Mouse (Mus musculus) neural tube, embryonic 10.5 days (tissue): Measurements from ENCODE around the gene Bicdl1.

Experiments used
- DNase-seq: peaks from one replicate; pipeline ENCODE4 v3.0.0-alpha.2; 2017; ENCODE audit warnings: low spot score; ENCODE audit errors: extremely low spot score

Bicdl1 gene

GRCm38 (mm10) chr5:115726581-115726980 lies 4.8 kb downstream of the Bicdl1 start:
- no peak for DNase-seq

DNA sequence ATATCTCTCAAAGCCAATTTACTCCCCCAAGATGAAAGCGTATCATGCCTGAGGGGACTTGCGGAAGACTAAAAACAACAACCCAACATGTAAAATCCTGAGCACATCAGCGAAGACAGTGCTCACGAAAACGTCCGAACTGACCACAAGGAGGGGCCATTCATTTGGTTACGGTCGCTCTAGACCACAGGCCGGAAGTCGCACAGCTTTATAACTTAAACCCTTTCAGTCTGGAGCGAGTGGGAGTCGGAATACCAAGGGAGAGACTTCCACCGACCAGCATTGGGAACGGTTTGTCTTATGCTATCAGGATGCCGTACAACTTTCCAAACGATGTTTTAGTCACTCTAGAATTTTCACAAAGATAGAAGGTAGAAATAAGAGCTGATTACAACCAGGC lies 5.4 kb downstream of the Bicdl1 start:
- DNase-seq, result no peak

GRCm38 (mm10) chr5:115724422-115724821 lies 7.0 kb downstream of the Bicdl1 start:
- DNase-seq, result no peak

DNA sequence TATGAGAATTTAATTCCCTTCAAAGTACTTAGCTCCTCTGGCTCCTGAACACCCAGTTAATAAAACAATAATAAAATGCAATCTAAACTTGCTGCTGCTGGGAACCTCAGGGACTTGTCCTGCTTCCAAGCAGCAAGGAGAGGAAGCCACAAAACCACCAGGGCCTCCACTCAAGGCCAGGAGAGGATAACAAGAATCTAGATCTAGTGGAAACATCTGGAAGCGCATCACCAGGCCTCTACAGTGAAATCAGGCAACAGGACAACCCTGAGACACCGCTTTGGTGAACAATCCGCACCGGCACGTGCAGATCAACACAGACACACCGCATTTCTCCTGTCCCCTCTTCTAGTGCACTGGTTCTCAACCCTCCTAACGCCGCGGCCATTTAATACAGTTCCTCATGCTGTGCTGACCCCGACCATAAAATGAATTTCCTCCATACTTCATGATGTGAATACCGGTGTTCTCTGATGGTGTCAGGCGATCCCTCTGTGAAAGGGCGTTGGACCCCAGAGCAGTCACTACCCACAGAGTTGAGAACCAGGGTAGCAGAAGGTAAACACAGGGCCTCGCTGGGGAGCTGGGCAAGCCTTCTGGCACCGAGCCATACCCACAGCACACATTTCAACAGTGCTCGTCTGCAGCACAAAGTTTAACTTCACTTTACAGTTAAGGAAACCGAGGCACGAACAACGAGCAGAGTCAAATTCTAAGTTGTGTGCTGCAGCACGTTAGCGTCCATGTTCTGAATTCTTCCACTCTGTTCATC lies 9.0 kb downstream of the Bicdl1 start:
- no peak for DNase-seq

- DNase-seq, result no peak
Observed at GRCm38 (mm10) chr5:115720761-115721160, 10.7 kb downstream of the Bicdl1 start.

DNA sequence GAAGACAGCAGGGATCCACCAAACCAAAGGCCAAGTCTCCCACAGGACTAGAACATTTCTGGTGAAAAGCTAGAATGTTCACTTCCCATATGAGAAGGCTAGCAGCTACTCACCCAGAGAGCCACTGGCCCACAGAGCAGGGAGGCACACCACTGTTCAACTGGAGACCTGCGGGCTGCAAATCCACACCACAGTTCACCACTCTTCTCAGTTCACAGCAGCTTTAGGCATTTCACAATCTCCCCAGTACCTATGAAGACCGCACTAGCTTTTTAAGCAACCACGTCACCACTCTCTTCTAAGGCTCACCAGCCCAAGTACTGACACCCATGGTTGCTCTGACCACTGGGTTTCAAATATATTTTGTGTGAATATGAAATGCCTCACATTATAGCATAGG lies 13.7 kb downstream of the Bicdl1 start:
- DNase-seq, result no peak

DNA sequence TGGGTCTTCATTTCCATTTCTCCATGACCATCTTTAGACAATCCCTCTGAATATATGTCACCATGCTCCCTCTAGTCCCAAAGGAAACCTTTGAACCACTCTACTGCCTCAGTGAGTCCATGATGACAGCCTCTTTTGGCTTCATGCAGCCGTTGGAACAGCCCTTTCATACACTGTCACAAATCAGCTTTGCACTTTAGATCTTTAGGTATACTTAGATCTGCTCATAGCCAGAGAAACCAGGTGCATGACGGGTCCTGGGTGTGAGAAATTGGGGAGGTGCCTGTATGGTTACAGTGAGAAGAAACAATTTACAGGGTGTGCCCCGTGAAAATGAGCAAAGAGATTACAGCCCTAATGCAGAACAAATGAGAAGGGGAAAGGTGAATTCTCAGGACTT lies 14.3 kb downstream of the Bicdl1 start:
- no peak for DNase-seq

DNA sequence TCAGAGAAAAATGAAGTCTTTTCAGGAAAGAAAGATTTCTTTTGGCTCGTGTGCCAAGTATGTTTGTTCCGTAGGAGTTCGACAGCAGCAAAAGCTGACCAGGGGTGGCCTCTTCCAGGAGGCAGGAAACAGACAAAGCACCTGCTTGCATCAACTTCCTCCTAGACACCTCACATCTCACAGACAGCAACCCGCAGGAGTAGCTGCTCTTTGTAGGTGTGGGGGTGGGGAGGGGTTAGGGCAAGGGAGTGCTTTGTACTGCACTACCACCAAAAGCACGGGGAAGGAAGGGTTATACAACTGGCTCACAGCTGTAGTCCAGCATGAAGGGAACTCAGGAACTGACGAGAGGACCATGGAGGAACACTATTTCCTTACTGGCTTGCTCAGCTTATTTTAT lies 15.0 kb downstream of the Bicdl1 start:
- no peak for DNase-seq

- no peak for DNase-seq
Observed at GRCm38 (mm10) chr5:115714761-115715160, 16.7 kb downstream of the Bicdl1 start.

DNA sequence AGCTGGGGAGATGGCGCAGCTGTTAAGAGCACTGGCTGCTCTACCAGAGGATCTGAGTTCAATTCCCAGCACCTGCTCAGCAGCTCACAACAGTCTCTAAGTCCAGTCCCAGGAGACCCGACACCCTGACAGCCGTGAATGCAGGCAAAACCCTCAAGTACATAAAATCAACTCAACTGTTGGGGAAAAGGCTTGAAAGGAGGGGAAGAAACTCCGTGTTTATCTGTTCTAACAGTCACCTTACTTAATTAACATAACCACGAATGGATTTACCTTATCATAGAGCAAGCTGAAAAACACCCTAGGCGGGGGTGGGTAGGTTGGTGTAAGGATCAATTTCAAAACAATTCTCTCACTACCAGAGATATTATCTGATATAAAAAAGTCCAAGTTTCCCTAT lies 18.9 kb downstream of the Bicdl1 start:
- DNase-seq, result no peak

DNA sequence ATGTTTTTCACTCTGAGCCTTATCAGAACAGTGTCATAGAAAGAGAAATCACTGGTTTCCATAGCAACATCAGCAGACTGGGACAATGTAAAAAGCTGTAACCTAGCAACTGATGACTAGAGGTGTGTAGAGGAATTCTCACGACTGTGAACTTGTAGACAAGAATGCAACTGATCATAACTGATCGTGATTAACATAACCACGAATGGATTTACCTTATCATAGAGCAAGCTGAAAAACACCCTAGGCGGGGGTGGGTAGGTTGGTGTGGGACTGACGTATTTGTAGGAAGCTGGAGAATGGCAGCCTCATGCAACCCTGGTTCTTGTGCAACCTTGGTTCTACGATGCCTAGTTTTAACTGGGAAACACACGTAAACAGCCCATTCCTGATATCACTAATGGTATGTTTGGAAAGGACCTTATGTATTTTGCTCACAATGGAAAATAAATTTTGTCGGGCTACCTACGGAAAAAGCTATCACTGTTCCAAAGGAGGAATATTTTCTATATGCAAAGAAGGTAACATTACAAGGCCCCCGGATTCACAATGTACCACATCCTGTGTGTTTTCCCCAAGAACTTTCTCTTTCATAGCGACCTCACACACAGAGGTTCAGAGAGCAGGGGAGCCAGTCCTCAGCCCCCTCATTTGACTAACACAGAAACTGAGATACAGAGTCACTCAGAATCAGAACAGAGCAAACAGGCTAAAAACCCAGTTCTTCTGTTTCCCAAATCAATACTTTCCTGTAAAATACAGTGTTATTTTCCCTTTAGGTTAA lies 19.6 kb downstream of the Bicdl1 start:
- DNase-seq, result no peak

- no peak for DNase-seq
Observed at GRCm38 (mm10) chr5:115710171-115710570, 21.2 kb downstream of the Bicdl1 start.

GRCm38 (mm10) chr5:115708930-115709329 lies 22.5 kb downstream of the Bicdl1 start:
- DNase-seq, result no peak

DNA sequence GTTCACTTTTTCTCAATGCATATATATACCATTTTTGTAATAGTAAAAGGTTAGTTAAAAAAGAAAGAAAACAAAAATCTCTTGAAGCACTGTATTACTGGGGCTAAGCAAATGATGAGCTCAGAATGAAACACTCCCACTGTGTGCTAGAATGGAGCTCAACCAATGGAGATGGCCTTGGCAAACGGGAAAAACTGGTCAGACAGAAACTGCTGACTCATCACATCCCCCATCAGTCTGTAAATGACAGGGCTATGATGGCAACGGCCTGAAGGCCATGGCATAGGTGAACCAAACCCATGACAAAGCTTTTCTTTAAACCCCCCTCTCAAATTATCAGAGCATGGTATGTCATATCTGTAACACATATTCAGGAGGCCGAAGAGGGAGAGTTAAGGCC lies 29.4 kb downstream of the Bicdl1 start:
- no peak for DNase-seq

DNA sequence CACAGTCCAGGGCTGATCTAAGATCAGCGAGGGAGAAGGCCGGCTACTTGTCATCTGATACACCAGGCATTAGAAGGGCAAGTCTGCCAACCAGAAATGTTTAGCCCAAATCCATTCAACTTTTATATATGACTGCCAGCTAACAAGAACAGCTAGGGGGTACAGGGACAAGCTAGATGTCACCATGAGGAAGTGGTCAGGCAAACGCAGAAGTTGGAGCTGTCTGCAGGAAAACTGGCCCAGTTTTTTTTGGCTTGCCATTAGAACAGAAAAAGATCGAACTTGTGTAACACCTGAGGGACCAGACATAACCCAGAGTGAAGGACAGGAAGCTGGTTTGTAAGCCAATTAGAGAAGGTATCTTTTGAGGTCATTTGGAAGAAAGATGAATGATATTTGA lies 30.2 kb downstream of the Bicdl1 start:
- no peak for DNase-seq

DNA sequence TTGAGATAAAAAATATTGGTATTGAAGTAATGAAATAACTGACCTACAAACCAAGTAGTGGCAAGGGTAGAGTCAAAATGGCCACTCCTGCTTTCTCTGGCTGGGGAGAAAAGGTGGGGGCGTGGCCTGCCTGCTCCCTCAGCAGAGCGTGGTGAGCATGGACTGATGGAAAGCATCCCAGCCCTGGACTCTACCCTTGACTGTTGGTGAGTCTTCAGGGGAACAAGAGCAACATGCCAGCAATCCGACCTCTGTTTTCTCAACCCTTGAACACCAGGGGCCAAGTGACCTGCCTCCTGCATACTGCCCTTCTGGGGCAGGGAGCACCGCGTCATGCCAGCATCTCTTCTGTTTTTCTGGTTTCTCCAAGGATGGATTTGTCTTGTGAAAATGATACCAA lies 34.6 kb downstream of the Bicdl1 start:
- DNase-seq, result no peak

GRCm38 (mm10) chr5:115695191-115695770 lies 36.1 kb downstream of the Bicdl1 start:
- no peak for DNase-seq

DNA sequence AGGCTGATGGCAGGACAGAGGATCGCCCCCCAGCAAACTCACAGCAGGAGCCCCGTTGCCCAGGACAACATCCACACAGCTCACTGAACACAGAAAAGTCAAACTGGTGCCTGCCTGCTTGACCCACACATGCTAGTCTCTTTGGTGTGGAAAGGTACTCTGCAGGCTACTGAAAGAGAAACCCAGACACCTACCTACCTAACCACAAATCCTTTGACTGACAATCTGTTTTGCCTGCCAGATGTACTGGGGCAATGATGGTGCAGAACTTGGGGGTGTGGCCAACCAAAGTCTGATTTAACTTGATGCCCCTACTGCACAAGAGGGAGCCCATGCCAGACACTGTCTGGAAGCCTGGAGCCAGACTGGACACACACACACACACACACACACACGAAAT lies 38.1 kb downstream of the Bicdl1 start:
- DNase-seq, result no peak

DNA sequence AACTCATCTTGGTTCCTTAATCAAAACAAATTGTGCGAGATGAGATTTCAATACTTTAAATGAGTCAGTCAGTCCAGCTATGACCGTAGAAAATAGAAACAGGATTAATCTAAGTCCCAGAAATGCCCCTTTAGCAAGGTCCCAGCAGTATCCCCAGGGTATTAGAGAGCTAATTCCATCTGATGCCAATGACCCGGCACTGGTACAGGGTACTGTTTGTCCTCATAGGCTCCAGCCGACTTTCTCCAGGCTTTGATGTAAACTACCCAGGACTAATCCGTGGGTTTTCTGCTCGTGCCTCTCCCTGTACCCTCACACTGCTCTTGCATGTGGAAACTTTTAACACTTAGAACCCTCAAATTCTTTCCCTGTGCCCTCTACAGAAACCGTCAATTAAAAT lies 44.7 kb downstream of the Bicdl1 start:
- no peak for DNase-seq

GRCm38 (mm10) chr5:115685126-115685525 lies 46.3 kb downstream of the Bicdl1 start:
- DNase-seq, result no peak

DNA sequence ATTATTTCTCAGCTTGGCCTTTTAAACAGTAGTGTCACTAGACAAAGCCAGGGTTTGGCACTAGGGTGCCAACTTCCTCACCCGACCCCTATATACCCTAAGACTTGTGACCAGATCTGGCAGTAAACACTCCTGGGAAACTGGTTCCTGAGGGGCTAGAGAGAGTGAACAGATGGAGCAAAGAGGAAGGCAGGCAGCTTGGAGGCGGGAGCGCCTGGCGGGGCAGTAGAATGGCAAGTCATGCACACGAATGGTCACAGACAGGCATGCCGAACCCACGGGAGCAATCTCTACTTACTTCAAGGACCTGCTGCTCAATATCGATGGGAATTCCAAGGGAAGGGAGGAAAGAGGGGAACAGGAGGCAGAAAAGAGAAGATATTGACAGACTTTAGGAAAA lies 59.6 kb downstream of the Bicdl1 start:
- no peak for DNase-seq

DNA sequence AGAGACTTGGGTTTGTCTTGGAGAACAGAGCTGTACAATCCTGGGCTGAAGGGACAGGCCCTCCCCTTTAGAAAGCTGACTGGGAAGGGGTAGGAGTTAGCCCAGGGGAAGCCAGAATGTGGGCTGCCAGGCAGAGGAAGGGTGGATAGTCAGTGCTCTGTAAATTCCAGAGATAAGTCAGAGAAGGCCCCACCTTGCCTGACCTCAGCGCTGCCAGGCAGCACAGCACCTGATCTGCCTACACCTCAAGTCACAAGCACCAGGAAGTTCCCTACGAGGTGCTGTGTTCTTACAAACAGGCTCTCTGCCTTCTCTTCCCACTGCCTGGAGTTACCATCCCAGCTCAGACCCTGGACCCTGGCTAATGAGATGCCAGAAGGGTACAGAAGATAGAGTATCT lies 61.0 kb downstream of the Bicdl1 start:
- no peak for DNase-seq

DNA sequence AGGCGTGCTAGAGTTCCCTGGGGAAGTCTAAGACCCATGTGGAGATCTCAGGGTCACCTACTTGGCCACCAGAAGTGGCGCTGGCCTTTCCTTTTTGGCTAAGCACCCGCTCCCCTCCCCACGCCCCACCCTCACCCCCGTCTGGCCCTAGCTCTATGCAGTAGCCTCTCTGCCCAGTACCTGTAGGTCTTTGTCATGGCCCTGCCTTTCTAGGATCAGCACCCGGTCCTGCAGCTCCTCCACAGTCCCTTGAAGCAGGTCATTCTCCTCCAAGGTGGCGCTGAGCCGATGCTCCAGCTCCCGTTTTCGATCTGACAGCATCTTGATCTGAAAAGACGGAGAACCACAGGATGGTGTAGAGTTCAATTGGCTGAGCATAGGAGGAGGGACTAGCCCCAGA lies 61.4 kb downstream of the Bicdl1 start:
- DNase-seq, result no peak
